Mouse (Mus musculus) forebrain, embryonic 15.5 days (tissue): ENCODE measurements at regions not wholly inside any gene's neighbourhood (a gene's known extent, or its start where the extent isn't known, plus 50 kb on each side); places are given as distances from the start of the nearest gene placed in this dataset.
"Not testable (repeated sequence)": the region's sequence is repeated elsewhere in the genome, so short reads cannot be mapped to it uniquely, and the experiment has no call there.

Experiments used
- ATAC-seq: fragments of 200-750 bp; cut with Nextera tagmentation; replicated peaks from 2 replicates; pipeline ENCODE4 v1.8.0; 2017; ENCODE audit warnings: mild to moderate bottlenecking, moderate TSS enrichment, moderate library complexity
- H3K27ac ChIP-seq: fragments of 300-500 bp; sonication (generic); replicated peaks from 2 replicates; pipeline ENCODE4 v1.5.1; 2015; ENCODE audit warnings: mild to moderate bottlenecking, inconsistent platforms
- H3K27me3 ChIP-seq: fragments of 300-500 bp; sonication (generic); 2 replicates; pipeline ENCODE4 v1.6.1; 2015; ENCODE audit warnings: inconsistent platforms
- H3K36me3 ChIP-seq: fragments of 300-500 bp; sonication (generic); 2 replicates; pipeline ENCODE4 v1.6.1; 2015; ENCODE audit warnings: mild to moderate bottlenecking, inconsistent platforms
- H3K4me1 ChIP-seq: fragments of 300-500 bp; sonication (generic); 2 replicates; pipeline ENCODE4 v1.6.1; 2015; ENCODE audit warnings: inconsistent platforms
- H3K4me2 ChIP-seq: fragments of 300-500 bp; sonication (generic); replicated peaks from 2 replicates; pipeline ENCODE4 v1.6.1; 2015; ENCODE audit warnings: mild to moderate bottlenecking, inconsistent platforms
- H3K4me3 ChIP-seq: fragments of 300-500 bp; sonication (generic); 2 replicates; pipeline ENCODE4 v1.5.1; 2015; ENCODE audit warnings: mild to moderate bottlenecking, inconsistent platforms
- H3K9ac ChIP-seq: fragments of 300-500 bp; sonication (generic); replicated peaks from 2 replicates; pipeline ENCODE4 v1.6.1; 2015; ENCODE audit warnings: mild to moderate bottlenecking, inconsistent platforms
- H3K9me3 ChIP-seq: fragments of 300-500 bp; sonication (generic); 2 replicates; pipeline ENCODE4 v1.6.1; 2016; ENCODE audit warnings: inconsistent platforms
- WGBS: fragments of 180-500 bp; shearing (Covaris S2); methylation state at CpG from one replicate; pipeline ENCODE4 v1.1.7; 2015; ENCODE audit warnings: mixed read lengths; 5-methylcytosine and 5-hydroxymethylcytosine counted together

DNA sequence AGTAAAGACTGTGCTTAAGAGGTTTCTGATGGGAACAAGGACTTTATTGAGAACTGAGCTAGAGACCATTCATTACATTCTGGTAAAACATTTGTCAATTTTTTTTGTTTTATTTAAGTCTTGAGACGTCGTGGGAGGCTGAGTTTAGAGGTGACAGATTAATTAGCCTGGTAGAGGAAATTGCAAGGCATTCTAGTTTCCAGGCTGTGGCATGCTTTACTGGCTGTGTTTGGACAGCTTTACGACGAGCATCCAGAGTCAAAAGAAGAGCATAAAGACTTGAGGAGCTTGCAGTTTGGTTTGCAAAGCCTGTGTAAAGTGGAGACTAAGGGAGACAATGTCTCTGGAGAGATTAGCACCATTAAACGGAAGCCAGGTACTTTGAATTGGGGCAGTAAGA, 154.0 kb upstream of the Got2 start:
- WGBS = 32% methylated on average over 5 of the region's 5 CpGs
- Histone ChIP-seq H3K27ac (no peak overlapping the region), H3K27me3 (no peaks in the 10 kb centered on the region), H3K9ac (no peak overlapping the region), H3K9me3 (no peaks in the 10 kb centered on the region), H3K4me2 (no peak overlapping the region), H3K36me3 (no peaks in the 10 kb centered on the region), H3K4me1 (0 out of 2 replicates have a peak, but pooled peaks cover under 1% of the 10 kb centered on the region), H3K4me3 (no peak overlapping the region)
- no peak for ATAC-seq

GRCm38 (mm10) chr8:96040216-96040615, 151.9 kb upstream of the Got2 start:
- H3K4me1 ChIP-seq = no peaks in the 10 kb centered on the region
- H3K36me3 ChIP-seq = no peaks in the 10 kb centered on the region
- no peak for ATAC-seq
- H3K4me2 ChIP-seq = no peak overlapping the region
- 69% methylated on average over 1 of the region's 1 CpGs for WGBS
- H3K9ac ChIP-seq = no peak overlapping the region
- no peaks in the 10 kb centered on the region for H3K27me3 ChIP-seq
- no peaks in the 10 kb centered on the region for H3K9me3 ChIP-seq
- no peak overlapping the region for H3K27ac ChIP-seq
- no peak overlapping the region for H3K4me3 ChIP-seq

- WGBS = 83% methylated on average over 3 of the region's 3 CpGs
- ATAC-seq, H3K4me3 ChIP-seq, H3K36me3 ChIP-seq, H3K4me1 ChIP-seq, H3K27me3 ChIP-seq, H3K4me2 ChIP-seq, H3K27ac ChIP-seq, H3K9me3 ChIP-seq, H3K9ac ChIP-seq: not testable (repeated sequence)
Observed at GRCm38 (mm10) chr8:96018742-96019141, 130.4 kb upstream of the Got2 start.

DNA sequence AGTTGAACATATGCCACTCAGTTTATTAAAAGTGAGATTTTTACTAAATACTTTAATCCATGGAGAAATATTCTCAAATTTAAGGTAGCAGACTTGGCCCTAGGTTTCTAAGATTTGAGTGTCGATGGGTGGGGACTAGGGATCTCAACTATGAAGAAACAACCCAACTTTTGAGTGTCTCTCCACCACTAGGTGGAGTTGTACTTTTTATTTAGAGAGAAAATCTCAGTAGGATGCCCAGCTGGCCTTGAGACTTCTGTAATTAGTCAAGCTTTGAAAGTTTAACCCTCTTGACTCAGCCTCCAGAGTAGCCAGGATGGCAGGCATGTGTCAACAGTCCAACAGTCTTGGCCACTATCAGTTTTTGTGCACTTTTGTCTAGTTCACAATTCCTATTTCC, 123.7 kb upstream of the Got2 start:
- no peak overlapping the region for H3K9ac ChIP-seq
- H3K27ac ChIP-seq = no peak overlapping the region
- no peaks in the 10 kb centered on the region for H3K4me1 ChIP-seq
- no peak overlapping the region for H3K4me2 ChIP-seq
- no peaks in the 10 kb centered on the region for H3K36me3 ChIP-seq
- 91% methylated on average over 1 of the region's 1 CpGs for WGBS
- ATAC-seq = no peak
- H3K4me3 ChIP-seq = no peak overlapping the region
- no peaks in the 10 kb centered on the region for H3K27me3 ChIP-seq
- H3K9me3 ChIP-seq = no peaks in the 10 kb centered on the region

- Histone ChIP-seq H3K9me3 (no peaks in the 10 kb centered on the region), H3K4me3 (no peak overlapping the region), H3K4me1 (peaks cover 13% of the 10 kb centered on the region), H3K4me2 (no peak overlapping the region), H3K36me3 (no peaks in the 10 kb centered on the region), H3K27me3 (no peaks in the 10 kb centered on the region), H3K27ac (no peak overlapping the region), H3K9ac (no peak overlapping the region)
- peak; percentile 57; the same call in 1 of the 2 replicates for ATAC-seq
- WGBS = 30% methylated on average over 8 of the region's 8 CpGs
Observed at GRCm38 (mm10) chr8:95991826-95992463, 103.6 kb upstream of the Got2 start.

DNA sequence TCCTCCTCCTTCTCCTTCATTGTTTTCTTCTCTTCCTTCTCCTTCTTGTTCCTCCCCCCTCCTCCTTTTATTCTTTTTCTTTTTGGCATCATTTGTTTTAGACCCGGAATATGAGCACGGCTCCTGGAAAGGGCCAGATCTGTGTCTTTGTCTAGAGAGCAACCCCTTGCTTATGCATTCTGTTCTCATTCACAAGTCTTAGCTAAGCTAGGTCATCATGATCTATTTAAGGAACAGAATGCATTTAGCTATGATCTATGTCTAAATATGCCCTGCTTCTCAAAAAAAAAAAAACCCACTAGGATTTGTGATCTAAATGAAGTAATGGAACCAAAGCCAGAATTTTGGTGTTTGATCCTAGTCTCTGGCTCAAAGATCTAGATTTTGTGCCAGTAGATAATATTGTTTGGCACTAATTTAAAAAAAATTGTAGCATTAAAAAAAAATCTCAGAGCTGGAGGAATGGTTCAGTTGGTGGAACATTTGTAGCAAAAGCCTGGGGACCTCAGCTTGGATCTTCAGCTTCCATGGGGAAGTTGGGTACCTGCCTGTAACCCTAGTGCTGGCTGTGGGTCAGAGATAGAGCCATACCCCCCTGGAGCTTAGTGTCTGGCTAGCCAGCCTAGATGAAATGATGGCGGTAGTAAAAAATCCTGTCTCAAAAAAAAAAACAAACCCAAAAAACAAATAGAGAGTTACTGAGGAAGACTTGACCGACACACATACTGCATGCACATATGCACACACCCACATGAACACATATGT, 100.5 kb upstream of the Got2 start:
- Histone ChIP-seq H3K36me3 (no peaks in the 10 kb centered on the region), H3K9me3 (no peaks in the 10 kb centered on the region), H3K4me2 (no peak overlapping the region), H3K27me3 (no peaks in the 10 kb centered on the region), H3K9ac (no peak overlapping the region), H3K4me3 (no peak overlapping the region), H3K27ac (no peak overlapping the region), H3K4me1 (peaks cover 16% of the 10 kb centered on the region)
- WGBS = 76% methylated on average over 4 of the region's 4 CpGs
- no peak for ATAC-seq

DNA sequence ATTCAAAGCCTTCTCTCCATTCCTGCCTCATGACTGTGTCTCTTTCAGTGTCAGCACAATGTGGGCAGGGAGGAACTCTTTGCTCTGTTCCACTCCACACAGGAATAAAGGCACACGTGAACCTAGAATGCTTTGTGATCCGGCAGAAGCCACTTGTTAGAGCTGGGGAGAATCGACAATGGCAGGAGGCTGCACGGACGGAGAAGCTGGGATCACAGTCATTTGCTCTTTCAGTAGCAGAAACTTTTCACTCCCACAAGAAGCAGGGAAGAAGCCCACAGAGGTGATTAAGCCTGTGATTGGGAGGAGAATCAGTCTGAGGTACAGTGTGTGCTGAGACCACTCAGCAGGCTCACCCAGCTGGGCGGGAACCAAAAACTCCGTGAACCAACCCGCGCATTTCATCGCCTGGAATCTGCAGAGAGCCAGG, 98.7 kb upstream of the Got2 start:
- Histone ChIP-seq H3K36me3 (no peaks in the 10 kb centered on the region), H3K9ac (no peak overlapping the region)
- peak; percentile 51 for ATAC-seq

GRCm38 (mm10) chr8:95986410-95986809, 98.1 kb upstream of the Got2 start:
- H3K9me3 ChIP-seq = no peaks in the 10 kb centered on the region
- H3K27ac ChIP-seq = no peak overlapping the region
- H3K4me1 ChIP-seq = peaks cover 8% of the 10 kb centered on the region
- H3K4me2 ChIP-seq = no peak overlapping the region
- H3K9ac ChIP-seq = no peak overlapping the region
- ATAC-seq = no peak
- 46% methylated on average over 3 of the region's 3 CpGs for WGBS
- no peak overlapping the region for H3K4me3 ChIP-seq
- H3K27me3 ChIP-seq = no peaks in the 10 kb centered on the region
- no peaks in the 10 kb centered on the region for H3K36me3 ChIP-seq

More for the DNA sequence above, 98.7 kb upstream of the Got2 start:
- H3K4me3 ChIP-seq = peak overlapping the region; percentile 18
- H3K9me3 ChIP-seq = no peaks in the 10 kb centered on the region
- 5% methylated on average over 10 of the region's 10 CpGs for WGBS
- no peak overlapping the region for H3K27ac ChIP-seq
- peaks cover 14% of the 10 kb centered on the region for H3K4me1 ChIP-seq
- H3K27me3 ChIP-seq = no peaks in the 10 kb centered on the region
- peak overlapping the region; percentile 40 for H3K4me2 ChIP-seq

GRCm38 (mm10) chr8:95983690-95984089, 95.3 kb upstream of the Got2 start:
- Histone ChIP-seq H3K27me3 (no peaks in the 10 kb centered on the region), H3K9me3 (no peaks in the 10 kb centered on the region), H3K4me3 (no peak overlapping the region), H3K9ac (no peak overlapping the region), H3K36me3 (no peaks in the 10 kb centered on the region), H3K27ac (no peak overlapping the region), H3K4me1 (peaks cover 12% of the 10 kb centered on the region), H3K4me2 (no peak overlapping the region)
- WGBS = 60% methylated on average over 2 of the region's 2 CpGs
- no peak for ATAC-seq

DNA sequence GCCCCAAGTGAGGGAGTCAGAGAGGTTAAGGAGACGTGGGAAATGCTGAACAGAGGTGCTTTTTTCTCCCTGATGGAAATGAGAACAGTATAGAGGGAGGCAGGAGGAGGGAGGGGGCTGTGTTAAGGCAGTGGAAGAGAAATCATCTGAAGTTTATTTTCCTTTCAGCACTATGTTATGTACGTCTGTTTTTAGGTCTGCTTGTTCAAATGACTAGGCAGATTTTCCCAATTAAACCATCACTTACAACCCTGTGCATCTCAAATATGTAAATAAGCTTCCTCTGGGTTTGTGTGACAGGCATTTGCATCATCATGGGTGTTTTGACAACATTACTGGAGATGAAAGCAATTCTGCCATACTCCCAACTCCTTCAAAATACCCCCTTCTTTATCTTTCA, 92.1 kb upstream of the Got2 start:
- Histone ChIP-seq H3K4me3 (no peak overlapping the region), H3K27ac (no peak overlapping the region), H3K4me1 (peaks cover 4% of the 10 kb centered on the region; the same call in 1 of the 2 replicates), H3K4me2 (no peak overlapping the region), H3K36me3 (no peaks in the 10 kb centered on the region), H3K9ac (no peak overlapping the region), H3K9me3 (no peaks in the 10 kb centered on the region), H3K27me3 (no peaks in the 10 kb centered on the region)
- WGBS = 18% methylated on average over 2 of the region's 2 CpGs
- ATAC-seq = peak; percentile 82

DNA sequence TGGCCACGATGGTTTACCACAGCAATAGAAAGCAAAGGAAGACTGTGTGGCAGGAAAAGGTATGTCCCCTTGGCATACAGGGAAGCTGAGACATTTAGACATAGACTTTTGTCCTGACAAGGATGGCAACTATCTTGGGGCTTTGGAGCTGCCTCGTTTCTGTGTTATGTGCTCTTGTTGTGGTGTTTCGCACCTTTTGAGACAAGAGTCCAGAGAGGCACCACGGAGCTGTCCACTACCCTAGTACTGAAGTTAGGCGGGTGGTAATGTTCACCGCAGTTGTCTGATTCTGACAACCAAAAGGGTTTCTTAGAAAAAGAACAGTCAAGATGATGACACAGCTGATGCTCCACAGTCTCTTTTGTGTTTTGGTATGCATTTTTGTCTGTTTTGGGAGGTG, 90.9 kb upstream of the Got2 start:
- 58% methylated on average over 6 of the region's 6 CpGs for WGBS
- Histone ChIP-seq H3K27ac (no peak overlapping the region), H3K27me3 (no peaks in the 10 kb centered on the region), H3K4me2 (no peak overlapping the region), H3K4me1 (peaks cover 4% of the 10 kb centered on the region; the same call in 1 of the 2 replicates), H3K9ac (no peak overlapping the region), H3K36me3 (no peaks in the 10 kb centered on the region), H3K4me3 (no peak overlapping the region), H3K9me3 (no peaks in the 10 kb centered on the region)
- ATAC-seq = no peak

DNA sequence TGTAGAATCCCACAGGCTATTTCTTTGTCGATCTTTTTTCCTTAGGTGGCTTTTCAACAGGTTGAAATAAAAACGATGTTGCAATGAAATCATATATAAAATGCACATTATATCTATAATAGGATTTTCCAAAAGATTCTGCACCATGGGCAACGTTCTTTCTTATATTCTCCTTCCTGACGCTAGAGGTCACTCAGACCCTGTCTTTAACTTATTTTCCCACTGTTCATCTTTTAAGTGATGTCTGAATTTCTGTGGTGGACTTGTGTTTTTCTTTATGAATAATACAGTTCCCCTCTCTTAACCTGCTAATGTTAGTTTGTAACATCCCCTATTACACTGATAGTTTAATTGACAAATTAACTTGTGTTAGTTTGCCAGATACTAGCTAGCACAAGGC, 86.5 kb upstream of the Got2 start:
- H3K27ac ChIP-seq = no peak overlapping the region
- H3K4me3 ChIP-seq = no peak overlapping the region
- no peaks in the 10 kb centered on the region for H3K9me3 ChIP-seq
- ATAC-seq = 0 out of 2 replicates have a peak, but pooled peaks have one; percentile 8
- no peaks in the 10 kb centered on the region for H3K27me3 ChIP-seq
- no peaks in the 10 kb centered on the region for H3K36me3 ChIP-seq
- H3K4me1 ChIP-seq = no peaks in the 10 kb centered on the region
- WGBS = 17% methylated on average over 4 of the region's 4 CpGs
- no peak overlapping the region for H3K4me2 ChIP-seq
- no peak overlapping the region for H3K9ac ChIP-seq
